Mouse (Mus musculus): ENCODE data around the gene Lonp1.
"Not testable (repeated sequence)": the region's sequence is repeated elsewhere in the genome, so short reads cannot be mapped to it uniquely, and the experiment has no call there.

Gene Lonp1

DNA sequence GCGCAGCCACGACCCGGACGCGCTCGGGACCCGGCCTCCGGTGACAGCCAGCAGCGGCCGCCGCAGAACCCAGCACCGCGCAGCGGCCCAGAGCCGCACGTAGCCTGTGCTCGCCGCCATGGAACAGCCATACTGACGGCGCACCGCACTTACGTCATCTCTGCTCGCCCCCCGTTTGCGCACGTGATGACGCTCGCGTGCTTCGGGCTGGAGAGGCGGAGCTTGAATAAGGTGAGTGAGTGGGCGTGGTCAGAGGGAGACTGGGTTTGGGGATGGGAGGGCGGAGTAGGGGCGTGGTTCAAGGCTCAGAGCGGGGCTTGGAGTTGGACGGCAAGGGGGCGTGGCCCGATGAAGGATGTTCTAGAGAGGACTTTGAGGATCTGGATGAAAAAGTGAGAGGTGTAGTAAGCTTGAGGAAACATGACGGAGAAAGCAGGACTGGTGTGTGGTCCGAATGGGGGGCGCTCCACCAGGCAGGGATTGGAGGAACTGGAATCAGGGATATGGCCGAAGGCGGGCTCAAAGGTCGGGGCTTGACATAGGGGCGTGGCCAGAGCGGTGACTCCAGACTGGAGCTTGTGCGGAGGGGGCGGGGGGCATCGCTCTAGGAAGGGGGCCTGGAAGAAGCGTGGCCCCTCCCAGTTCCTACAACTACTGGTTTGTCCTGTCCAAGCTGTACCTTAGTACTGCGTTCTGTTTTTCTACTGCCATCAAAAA, at the start of gene Lonp1:
Lonp1 (minus strand) TSS at position 134 of the 717 bp plus-strand sequence.
- DNase-seq (ENCODE audit: low spot score), result peak; percentile 96

DNA sequence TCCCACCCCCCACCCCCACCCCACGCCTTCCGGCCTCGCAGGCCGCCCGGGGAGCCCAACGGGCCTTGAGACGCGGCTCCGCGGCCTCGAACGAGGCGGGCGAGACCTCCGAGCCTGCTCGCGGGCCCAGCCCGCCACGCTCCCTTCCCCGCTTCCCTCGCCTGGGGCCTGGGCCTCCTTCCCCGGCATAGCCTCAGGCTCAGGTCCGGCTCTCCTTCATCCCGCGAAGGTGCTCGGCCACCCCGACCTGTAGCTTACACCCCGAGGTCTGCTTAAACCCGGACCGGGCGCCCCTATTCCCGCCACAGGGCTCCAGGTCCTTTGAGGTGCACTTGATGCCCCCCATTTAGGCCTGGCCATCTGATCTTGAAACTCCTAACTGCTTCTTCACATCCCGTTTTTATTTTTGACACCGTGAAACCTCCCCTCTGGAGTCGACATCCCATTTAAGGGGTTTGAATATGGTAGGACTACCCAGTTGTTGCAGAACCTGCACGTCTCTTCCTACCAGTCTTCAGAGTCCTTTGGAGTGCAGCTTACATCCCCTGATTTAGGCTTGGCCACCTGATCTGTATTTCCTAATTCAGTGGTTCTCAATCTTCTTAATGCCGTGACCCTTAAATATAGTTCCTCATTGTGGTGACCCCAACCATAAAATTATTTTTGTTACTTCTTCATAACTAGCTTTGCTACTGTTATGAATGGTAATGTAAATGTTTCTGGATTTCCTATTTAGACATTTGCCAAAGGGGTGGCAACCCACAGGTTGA, 47.1 kb upstream of the Lonp1 start:
- no peak for DNase-seq (ENCODE audit: low spot score)

DNA sequence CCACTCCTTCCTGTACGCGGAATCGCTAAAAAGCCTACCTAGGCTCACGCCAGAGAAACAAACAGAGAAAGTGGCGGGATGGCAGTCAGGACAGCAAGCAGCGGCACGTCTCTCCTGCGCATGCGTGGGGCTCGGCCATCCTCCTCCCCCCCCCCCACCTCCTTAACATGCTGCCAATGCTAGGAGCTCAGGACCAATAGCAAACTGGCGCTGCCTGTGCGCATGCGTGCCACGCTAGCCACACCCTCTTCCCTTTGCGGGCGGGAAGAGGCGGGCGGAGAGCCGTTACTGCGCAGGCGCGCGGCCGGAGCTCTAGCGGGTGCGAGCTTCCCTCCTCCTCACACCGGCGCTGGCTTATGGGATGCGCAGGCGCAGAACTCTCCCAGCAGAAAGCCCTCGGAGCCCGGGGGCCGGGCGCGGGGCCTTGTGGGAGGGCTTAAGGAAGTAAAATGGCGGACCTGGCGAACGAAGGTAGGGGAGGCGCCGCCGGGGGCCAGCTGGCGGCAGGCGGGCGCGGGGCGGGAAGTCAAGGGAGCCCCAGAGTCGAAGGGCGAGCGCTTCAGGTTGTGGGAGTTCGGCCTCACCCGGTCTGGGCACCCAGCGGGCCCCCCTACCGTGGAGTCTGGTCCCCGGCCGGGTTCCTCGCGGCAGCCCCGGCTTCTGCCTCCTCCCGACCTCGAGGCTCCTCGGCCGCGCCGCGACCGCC, 46.4 kb upstream of the Lonp1 start, which contains the start of gene Ranbp3:
Ranbp3 (plus strand) TSS at position 354 of the 706 bp plus-strand sequence.
- DNase-seq (ENCODE audit: low spot score), result peak; percentile 100

DNA sequence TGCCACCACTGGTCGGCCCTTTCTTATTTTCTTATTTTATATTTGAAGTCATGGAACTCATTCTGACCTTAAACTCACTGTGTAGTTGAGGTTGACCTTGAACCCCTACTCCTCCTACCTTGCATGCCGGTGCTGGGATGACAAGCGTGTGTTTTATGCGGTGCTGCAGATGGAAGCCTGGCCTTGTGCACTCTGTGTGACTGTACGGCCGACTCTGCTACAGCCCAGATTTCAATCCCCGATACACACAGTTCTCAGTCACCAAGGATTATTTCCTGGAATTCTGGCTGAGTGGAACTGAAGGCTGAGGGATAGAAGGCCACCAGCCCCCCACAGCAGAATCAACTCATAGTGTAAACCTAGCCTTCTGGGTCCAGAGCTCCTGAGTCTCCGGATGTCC, 43.1 kb upstream of the Lonp1 start:
- DNase-seq (ENCODE audit: low spot score), result no peak

DNA sequence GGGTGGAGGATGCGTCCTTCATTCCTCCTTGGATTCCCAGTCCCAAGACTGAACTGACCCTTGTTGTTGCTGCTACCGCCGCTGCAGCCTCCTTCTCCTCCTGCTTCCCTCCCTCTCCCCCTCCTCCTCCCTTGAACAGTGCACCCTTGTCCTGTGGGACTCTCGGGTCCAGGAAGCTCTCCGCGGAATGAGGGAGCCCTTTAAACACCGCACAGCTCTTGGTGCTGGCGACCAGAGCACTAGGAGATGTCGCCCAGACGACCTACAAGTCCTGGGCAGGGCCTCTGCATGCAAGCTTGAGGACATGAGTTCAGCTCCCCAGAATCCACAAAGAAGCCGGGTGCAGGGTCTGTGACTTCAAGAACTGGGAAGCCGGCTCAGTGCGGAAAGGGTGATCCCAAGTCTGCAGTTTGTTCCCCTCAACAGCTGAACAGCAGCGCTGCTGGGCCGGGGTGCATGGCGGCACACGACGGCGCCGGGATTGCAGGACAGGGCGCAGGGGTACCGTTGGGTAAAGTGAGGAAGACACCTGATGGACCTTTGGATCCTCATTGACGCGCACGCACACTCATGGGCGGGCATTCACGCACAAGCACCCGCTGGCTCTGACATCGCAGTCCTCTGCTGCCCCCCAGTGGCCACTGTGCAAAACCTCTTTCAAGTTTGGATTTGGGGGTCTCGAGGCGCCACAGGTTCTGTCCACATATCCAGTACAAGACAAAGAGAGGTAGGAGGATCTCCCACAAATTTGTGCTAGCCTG, 41.9 kb upstream of the Lonp1 start:
- peak; percentile 81 for DNase-seq (ENCODE audit: low spot score)

DNA sequence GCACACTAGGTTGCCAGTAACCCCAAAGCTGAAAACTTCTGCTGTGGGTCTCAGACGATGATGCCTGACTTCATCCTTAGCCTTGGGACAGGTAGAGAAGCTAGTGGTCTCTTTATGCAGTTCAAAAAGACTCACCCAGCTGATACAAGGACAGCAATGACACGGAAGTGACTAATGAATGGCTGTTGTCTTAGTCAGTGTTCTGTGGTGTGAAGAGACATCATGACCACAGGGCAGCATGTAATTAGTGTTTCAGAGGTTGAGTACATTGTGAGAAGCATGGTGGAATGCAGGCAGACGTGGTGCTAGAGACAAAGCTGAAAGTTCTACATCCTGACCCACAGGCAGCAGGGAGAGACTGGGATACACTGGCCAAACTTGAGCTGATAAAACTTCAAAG, 40.9 kb upstream of the Lonp1 start:
- DNase-seq (ENCODE audit: low spot score), result no peak

DNA sequence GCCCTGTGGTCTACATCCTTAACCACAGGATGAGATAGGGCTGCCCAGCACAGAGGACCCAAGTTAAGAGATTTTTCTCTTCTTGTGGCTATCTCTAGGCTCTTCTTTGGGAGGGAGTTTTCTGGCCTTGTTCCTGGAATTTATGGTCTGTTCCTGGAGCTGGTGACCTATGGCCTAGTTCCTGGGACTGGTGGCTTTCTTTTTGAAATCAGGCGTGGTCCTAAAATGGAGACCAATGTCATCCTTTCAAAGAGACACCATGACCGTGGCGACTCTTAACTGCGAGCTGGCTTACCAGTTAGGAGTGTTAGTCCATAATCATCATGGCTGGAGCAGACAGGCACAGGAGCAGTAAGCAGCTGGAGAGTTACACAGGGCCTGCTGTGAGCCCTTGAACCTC, 39.7 kb upstream of the Lonp1 start:
- no peak for DNase-seq (ENCODE audit: low spot score)

DNA sequence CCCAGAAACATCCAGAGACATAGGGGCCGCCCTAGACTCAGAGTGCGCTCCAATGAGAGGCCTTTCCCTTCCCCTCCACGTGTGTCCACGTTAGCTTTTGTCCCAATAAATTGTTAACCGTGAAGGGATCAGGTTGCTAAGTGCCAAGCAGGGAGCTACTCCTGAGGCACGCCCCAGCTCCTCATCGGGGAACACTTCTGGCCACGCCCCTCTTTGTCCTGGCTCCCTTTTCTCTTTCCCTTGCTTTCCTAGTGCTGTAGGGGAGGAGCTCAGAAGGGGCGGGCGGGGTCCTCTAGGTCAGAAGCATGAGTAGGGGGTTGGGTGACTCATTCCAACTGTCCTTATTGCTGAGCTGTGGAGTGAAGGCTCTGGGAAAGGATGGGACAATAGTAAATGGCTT, 37.6 kb upstream of the Lonp1 start:
- DNase-seq (ENCODE audit: low spot score), result no peak

DNA sequence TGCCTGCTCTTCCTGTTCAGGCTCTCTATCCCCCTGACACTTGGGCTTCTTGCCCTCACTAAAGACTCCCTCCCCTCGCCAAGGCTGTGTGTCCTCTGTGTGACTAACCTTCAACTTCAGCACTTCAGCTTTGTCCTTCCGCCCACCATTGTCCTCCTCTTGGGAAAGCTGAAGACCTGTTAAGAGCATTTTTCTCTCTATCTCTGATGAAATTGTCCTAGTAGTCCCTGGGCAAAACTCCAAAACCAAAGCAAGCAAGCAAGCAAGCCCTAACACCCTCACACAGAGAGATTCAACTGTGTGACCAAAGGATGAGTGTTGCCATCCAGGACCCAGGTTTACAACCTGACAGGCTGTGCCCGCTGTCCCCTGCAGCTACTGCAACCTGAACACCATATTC, 37.0 kb upstream of the Lonp1 start:
- no peak for DNase-seq (ENCODE audit: low spot score)

DNA sequence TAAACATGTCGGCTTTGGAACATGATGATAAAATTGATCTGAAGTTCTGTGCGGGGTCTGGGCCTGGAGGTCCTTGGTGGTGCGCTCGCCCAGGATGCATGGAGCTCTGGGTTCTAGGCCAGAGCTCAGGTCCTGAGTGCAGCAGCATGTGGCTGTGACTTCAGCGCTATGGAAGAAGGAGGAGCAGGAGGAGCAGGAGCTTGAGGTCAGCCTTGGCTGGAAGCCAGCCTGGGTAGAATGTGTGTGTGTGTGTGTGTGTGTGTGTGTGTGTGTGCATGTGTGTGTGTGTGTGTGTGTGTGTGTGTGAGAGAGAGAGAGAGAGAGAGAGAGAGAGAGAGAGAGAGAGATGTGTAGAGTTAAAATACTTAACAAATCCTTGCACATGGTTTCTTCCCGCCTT, 29.5 kb upstream of the Lonp1 start:
- DNase-seq (ENCODE audit: low spot score), result no peak

DNA sequence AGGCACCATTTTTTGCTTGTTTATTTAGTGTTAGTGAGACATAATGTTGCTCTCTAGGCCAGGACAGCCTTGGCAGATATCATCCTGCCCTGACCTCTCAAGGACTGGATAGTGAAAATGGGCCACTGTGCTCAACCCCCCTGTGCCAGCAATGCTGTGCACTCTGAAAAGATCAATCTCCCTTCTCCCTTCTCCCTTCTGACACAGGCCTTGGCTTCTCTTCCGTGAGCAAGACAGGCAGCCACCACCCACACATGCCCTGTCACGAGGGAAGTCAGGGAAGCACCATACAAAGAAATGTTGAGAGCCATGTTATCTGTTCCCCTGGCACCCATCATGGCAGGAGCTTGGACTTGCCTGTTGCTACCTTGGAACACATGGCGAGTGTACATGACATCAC, 28.6 kb upstream of the Lonp1 start:
- no peak for DNase-seq (ENCODE audit: low spot score)

DNA sequence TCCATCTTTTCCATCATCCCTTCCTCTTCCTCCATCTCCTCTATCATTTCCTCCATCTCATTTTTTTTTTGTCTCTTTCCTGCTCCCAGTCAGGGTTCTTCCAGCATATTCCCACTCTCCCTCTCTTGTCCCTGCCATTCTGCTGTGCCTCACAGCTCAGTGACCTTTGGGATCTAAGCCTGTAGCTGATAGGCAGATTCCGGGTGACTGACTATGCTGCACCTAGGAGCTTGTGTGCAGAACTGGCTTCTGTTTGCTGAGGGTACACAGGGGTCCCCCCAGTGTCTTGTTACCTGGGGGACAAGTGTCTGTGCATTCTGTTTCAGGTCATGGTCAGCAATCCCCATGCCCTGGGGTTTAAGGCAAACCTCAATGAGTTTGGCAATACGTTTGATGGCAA, 28.1 kb upstream of the Lonp1 start:
- DNase-seq (ENCODE audit: low spot score), result no peak

DNA sequence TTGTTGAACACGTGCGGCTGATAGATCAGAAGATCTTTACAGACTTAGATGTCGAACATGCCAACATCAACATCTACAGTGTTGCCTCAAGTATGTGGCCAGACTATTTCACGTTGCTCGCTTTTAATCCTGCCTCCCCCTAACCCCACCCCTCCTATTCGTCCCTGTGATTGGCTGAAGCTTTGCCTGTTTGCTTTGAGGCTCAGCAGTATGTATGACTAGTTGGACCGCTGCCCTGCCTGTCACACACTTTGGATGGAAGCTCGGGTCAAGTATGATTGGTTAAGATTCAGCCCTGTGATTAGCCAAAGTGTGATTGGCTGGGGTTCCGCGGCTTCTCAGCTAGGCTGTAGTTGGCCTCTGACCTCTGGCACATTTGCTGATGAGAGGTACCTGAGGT, 25.1 kb upstream of the Lonp1 start:
- no peak for DNase-seq (ENCODE audit: low spot score)

DNA sequence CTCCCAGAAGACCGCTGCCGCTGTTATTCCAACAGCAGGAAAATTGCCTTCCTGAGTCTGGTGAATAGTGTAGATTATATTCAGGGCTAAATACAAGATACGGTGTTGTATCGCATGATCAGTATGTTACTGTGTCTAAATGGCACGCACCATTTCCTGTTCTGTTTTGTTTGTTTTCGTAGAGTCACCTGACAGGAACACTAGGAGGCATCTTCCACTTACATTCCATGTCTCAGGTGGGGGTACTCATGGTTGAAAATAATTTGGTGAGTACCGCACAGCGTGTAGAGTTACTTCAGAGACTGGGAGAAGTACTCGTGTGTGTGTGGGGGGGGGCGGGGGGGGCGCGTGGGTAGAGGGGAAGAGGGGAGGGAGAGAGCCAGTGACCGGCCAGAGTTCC, 20.9 kb upstream of the Lonp1 start:
- no peak for DNase-seq (ENCODE audit: low spot score)

DNA sequence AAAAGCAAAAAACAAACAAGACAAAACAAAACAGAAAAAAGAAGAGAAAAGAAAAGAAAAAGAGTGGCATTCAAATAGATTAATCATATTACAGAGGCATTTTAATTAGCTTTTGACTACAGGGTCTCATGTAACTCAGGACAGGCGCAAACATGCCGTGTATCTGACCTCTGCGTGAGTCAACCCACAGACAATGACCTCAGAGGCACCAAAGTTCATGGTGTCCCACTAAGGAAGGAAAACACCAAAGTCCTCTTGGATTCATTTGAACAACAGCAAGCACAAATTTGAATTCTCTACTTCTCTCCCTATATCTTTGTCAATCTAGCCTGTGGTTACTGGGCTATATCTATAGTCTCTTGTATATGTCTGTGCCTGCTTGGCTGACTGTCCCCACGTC, 16.6 kb upstream of the Lonp1 start:
- no peak for DNase-seq (ENCODE audit: low spot score)

DNA sequence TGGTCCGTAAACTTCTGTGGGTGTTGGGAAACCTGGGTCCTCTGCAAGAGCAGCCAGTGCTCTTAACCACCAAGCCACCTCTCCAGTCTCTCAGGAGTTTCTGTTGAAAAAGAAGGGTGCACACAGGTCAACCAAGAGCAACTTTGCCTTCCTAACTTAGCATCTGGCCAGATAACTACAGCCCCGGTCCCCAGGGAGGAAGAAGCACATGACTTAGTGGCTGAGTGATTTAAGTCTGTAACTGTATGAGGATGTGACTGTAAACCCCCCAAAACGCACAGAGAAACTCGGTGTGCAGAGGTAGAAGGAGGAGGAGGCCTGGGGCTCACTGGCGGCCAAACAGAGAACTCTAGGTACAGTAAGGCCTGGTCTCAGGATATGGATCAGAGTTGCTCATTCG, 7.3 kb upstream of the Lonp1 start:
- DNase-seq (ENCODE audit: low spot score), result no peak

DNA sequence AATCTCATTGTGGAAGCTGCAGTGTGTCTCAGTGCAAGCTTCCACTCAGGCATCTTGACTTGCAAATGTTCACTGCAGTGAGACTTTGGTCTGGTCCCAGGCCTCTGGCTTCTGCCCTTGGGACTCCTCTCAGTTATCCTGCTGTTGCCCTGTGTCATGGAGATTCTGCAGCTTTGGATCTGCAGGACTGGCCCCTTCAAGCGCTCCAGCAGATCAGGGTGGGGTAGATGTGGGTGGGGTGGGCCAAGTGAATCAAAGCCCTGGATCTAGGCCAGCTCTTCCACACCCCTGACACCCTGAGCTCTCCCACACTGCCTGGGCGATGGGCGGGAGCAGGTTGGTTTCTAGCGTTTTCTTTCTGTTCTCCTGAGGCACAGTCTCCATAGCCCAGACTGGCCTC, 5.1 kb upstream of the Lonp1 start:
- DNase-seq (ENCODE audit: low spot score), result no peak

DNA sequence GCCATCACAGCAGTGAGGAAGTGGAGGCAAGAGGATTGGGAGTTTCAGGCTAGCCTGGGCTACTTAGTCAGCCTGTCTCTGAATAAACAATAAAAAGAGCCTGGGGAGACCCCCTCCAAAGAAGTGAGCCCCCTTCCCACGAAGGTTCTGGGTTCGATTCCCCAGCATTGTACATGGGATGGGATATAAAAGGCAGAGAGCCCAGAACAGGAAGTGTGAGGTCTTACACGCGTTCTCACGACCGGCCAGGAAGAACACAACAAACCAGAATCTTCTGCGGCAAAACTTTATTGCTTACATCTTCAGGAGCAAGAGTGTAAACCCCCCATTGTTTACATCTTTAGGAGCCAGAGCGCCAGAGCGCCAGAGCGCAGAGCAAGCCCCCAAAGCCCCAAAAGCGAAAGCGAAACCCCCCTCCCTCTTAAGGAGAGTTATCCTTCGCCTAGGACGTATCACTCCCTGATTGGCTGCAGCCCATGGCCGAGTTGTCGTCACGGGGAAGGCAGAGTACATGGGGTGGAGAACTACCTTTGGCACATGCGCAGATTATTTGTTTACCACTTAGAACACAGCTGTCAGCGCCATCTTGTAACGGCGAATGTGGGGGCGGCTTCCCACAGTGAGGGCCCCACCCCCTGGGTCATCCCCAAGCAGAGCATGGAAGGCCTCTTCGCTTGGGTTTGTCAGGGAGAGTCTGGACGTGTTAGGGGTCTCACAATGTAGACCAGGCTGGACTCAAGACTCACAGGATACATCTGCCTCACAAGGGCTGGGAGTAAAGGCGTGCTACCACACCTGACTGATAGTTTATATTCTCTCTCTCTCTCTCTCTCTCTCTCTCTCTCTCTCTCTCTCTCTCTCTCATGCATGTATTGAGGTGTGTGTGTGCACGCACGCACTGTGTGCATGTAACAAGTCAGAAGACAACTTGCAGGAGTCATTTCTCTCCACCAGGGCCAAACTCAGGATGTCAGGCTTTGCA, 3.4 kb upstream of the Lonp1 start:
- DNase-seq (ENCODE audit: low spot score), result not testable (repeated sequence)

DNA sequence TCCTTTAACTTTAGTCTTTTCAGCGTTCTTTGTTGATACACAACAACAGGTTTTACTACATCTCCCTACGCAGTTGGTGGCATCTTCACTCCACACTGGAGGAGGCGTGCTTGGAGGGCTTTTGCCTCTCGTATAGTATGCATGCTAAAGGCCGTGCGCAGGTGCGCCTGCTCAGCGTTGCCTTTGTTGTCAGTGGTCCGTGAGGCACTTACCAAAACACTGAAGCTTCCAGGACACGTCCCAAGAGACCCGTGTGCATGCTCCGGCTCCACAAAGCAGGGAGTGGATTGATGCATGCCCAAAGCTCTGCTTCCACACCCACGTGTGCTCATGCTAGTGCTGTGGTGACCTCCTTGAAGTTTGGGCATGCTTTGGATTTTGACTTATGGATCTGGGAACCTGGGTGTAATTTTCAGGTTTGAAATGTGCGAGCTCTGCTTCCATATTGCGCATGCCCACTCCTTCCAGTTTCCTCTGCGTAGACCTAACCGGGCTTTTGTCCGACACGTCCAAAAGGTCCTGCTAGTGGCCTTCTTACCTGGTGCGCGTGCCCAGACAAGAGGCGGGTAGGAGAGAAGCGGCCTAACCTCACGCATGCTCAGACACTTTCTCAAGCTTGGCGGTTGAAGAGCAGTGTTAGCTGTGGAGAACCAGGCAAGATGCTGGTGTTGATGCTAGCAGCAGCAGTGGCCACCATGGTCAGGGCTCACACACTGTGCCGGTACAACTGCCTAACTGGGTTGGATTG, 1.0 kb upstream of the Lonp1 start, which contains the start of gene Catsperd:
Catsperd (plus strand) TSS at position 614 of the 748 bp plus-strand sequence.
- DNase-seq (ENCODE audit: low spot score), result no peak

DNA sequence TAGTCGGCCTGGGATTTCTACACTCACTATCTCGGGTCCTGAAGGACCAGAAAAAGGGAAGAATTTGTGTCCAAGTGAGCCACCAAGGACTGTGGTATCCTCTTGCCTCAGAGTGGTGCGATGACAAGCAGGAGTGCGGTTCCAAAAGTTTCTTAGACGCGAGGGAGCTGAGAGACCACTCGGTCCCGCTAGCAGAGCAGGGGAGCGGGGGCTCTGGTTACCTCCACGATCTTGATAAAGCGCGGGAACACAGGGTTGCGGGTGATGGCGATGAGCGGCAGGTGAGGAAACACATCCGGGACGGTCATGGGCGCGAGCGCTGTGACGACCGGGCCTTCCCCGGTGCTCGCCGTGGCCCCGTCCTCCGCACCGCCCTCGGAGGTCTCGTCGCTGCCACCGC, 427 bp downstream of the Lonp1 start:
- DNase-seq (ENCODE audit: low spot score), result no peak

All from ovary, postnatal 36 days (tissue).